Mouse (Mus musculus) large intestine, adult 2 months (tissue): ENCODE results near the gene Tmem150b. TPM values are rescaled to one million over a fixed set of nuclear protein-coding genes. Genes with fewer than 3 reads are reported as not detected.

Experiments used
- DNase-seq: peaks from one replicate; pipeline ENCODE4 v3.0.0-alpha.2; 2012; ENCODE audit warnings: low read depth, low spot score
- WGBS: fragments of 180-500 bp; shearing (Covaris S2); methylation state at CpG from one replicate; pipeline ENCODE4 v1.1.7; 2018; 5-methylcytosine and 5-hydroxymethylcytosine counted together
- polyA plus RNA-seq: library from polyadenylated mRNA; depleted of rRNA; stranded (reverse); fragments of >200 nt; gene quantifications from 2 replicates; pipeline ENCODE4 v1.2.3, GENCODE M21; 2012

The Tmem150b gene
- polyA plus RNA-seq, 1 experiment, result 84.0 TPM

DNA sequence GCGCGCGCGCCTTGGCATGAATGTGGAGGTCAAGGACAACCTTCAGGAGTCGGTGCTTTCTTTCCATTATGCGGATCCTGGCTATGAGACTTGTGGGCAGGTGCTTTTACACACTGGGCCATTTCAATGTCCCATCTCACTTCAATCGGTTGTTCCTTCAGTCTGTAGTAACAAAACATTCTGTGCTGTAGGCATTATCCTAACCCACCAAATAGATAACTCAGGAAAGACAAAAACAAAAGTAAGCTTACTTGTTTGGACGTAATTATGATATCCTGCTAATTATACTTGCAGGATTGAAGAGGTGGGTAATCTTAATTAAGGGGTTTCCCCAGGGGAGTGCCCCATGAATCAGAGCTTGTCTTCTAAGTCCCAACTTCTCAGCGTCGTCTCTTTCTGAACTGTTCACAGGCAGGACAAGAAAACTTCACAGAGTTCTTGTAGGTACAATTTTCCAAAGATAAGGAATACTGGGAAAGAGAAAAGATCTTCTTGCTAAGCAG is 14.0 kb upstream of the Tmem150b start:
- DNase-seq, result no peak
- WGBS, result 45% methylated on average over 10 of the region's 10 CpGs

DNA sequence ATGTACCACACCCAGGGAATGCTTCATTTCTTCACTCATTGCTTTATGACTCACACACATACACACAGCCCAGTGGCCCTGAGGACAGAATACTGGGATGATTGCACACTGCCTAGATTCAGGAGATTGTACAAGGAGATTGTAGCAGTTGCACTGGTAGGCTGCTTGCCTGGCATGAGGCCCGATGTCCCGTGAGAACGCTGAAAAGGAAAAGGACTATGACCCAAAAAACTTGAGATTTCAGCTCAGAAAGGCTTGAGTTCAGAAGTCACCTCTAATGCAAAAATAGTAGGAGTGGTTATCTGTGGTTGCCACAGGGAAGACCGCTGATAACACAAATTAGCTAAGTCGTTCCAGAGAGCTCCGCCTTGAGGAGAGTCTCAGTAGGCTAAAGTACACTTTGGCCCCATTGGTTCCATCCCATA is 7.9 kb upstream of the Tmem150b start:
- WGBS, result 25% methylated on average over 6 of the region's 6 CpGs
- DNase-seq, result no peak

- no peak for DNase-seq
- WGBS, result 83% methylated on average over 5 of the region's 5 CpGs
Observed at GRCm38 (mm10) chr7:4731090-4731489, 6.0 kb upstream of the Tmem150b start.

DNA sequence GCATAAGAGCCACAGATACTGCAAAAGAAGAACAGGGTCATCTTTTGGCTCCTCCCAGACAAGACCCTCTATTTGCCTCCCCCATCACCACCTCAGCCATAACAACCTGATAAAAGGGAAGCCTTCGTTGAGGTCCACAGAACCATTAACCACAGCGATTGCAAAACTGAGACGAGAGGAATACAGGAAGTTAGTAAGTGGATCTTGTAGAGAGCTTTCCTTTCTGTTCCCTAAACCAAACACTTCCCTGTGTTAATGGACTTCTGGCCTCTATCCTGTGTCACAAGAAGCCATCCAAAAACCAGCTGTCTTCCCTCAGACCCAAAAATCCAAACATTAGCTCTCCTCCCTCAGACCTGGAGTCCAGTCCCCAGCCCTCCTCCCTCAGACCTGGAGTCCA is 690 bp downstream of the Tmem150b start:
- WGBS, result 7% methylated on average over 3 of the region's 3 CpGs
- DNase-seq, result no peak

- WGBS, result 23% methylated on average over 12 of the region's 12 CpGs
- no peak for DNase-seq
Observed at GRCm38 (mm10) chr7:4723508-4723907, 1.5 kb downstream of the Tmem150b start.

- WGBS, result 87% methylated on average over 3 of the region's 3 CpGs
- DNase-seq, result no peak
Observed at GRCm38 (mm10) chr7:4719276-4719675, 5.8 kb downstream of the Tmem150b start.

GRCm38 (mm10) chr7:4716955-4717354 is 8.1 kb downstream of the Tmem150b start:
- no peak for DNase-seq
- 76% methylated on average over 6 of the region's 6 CpGs for WGBS

DNA sequence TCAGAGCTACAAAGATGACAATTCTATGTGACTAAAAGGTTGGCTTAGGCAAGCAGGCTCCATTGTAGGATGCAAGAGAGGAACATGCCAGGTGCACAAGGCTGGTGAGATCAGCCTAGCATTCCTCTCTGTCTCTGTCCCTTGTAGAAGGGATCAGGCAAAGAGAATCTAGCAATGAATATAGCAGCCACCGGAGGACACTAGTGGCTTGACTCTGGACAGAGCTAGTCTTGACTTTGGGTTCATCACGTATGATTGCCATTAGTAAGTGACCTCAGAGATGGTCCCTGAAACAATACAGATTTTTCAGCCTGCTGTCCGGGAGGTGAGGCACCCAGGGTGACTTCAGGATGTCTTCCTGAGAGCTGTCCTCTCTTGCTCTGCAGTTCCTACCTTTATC is 12.5 kb downstream of the Tmem150b start:
- 83% methylated on average over 3 of the region's 3 CpGs for WGBS

DNA sequence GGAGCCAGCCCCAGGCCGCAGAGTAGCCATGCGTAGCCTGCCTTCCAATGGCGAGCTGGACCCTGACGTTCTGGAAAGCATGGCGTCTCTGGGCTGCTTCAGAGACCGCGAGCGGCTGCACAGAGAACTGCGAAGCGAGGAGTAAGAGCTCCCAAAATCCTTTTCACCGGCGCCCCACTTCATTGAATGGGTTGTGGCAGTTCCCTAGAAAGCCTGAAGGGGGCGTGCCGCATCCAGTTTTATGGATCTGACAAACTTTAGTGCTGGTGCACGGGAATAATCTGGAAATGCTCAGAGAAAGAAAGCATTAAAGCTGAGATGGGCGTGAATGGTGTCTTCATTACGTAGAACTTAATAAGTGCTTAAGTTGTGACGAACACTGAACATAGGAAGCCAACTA is 20.0 kb downstream of the Tmem150b start:
- DNase-seq, result no peak

More for the DNA sequence above, 12.5 kb downstream of the Tmem150b start:
- no peak for DNase-seq

GRCm38 (mm10) chr7:4703195-4703594 is 21.9 kb downstream of the Tmem150b start:
- WGBS, result 77% methylated on average over 7 of the region's 7 CpGs
- no peak for DNase-seq

More for the DNA sequence above, 20.0 kb downstream of the Tmem150b start:
- WGBS, result 51% methylated on average over 18 of the region's 18 CpGs

DNA sequence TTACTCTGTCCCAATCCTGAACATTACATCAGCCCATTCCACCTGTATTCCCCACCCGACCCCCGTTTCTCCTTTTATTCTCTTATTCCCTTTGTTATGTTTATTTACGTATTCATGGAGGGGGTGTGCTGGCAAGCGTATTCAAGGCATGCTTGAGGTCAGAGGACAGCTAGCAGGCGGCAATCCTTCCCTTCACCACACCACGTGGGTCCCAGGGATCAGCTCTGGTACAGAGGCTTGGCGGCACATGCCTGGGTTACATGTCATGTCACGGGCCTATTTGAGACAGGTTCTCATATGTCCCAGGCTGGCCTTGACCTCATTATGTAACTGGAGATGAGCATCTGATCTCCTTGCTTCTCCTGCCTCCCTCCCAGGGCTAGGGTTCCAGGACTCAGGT is 22.7 kb downstream of the Tmem150b start:
- WGBS, result 57% methylated on average over 8 of the region's 8 CpGs

DNA sequence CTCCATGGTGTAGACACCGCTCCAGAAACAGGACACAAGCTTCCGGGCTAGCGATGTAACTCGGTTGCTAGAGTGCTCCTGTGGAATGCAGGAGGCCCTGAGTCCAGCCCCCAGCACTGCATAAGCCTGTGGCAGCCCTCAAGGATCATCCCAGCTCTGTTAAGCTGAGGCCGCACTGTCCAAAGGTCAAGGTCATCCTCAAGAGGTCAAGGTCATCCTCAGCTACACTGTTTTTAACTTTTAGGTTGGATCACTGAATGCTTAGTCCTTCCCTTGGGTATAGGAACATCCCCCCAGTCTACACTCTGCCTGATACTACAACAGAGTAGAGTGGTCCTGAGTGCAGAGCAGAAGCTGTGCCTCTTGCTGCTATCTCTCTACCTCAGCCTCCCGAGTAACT is 32.0 kb downstream of the Tmem150b start:
- 90% methylated on average over 6 of the region's 6 CpGs for WGBS
- no peak for DNase-seq

More for the DNA sequence above, 22.7 kb downstream of the Tmem150b start:
- DNase-seq, result no peak

DNA sequence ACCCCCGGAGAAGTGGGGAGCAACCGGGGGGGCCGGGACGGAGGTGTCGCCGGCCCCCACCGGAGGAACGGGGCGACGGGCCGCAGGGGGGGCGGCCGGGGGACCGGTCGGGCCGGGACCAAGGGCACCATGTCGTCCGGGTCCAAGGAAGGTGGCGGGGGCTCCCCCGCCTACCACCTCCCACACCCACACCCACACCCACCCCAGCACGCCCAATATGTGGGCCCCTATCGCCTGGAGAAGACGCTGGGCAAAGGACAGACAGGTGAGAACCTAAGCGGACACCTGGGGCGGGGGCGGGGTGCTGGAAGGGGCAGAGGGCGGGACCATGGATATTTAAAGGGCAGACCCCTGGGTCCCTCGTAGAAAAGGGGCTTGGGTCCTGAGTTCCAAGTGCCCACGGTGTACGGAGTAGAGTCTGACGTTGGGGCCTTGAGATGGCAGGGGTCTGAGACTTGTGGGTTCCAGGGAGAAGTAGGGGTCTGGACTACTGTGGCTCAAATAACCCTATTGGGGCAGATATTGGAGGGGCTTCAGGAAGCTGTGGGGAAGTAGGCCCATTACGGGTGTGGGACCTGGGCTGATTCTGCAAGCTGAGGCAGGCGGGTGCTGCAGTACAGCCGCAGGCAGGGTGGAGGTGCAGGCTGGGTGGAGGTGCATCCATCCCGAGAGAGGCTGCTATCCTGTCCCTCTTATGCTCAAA is 33.9 kb downstream of the Tmem150b start:
- DNase-seq, result no peak
- 17% methylated on average over 28 of the region's 35 CpGs for WGBS

GRCm38 (mm10) chr7:4690387-4690786 is 34.7 kb downstream of the Tmem150b start, which contains the start of gene Brsk1:
Brsk1 (plus strand) TSS chr7:4690604.
- 2% methylated on average over 13 of the region's 18 CpGs for WGBS
- no peak for DNase-seq

GRCm38 (mm10) chr7:4684632-4685417 is 40.2 kb downstream of the Tmem150b start, which contains the start of gene Hspbp1:
Hspbp1 (minus strand) TSS chr7:4685068.
- WGBS, result under 1% methylated on average over 32 of the region's 32 CpGs
- peak; percentile 99 for DNase-seq

DNA sequence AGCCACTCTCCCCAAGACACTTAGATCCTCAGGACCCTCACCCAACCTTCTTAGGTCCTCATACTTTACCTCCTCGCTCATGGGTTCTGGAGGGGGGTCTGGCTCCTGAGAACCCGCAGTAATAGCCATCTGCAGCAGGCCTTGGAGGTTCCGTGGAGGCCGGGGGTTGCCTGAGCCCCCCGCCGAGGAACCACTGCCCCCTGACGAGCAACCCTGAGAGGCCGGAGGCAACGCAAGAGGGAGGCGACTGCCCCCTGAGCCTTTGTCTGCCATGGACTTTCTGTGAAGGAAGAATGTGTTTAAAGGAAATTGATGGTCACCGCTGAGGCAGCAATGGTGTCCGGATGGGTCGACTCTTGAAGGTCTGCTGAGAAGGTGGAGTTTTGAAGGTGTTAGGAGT is 40.8 kb downstream of the Tmem150b start:
- 4% methylated on average over 13 of the region's 13 CpGs for WGBS
- DNase-seq, result no peak

DNA sequence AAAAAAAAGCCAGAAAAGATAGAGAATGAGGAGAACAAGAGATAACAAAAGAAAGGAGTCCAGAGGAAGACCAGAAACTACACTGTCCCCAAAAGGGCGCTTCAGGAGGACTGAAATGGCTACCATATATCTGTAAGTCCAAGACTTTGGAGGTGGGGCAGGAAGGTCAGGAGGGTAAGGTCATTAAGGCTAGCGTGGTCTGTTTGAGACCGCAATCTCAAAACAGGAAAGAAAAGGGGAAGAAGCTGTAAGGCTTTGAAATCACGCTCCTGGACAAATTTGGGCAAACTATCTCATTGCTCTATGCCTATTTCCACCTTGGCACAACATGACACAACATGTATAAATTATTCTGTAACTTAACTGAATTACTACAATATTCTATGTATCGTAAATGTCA is 41.7 kb downstream of the Tmem150b start:
- 84% methylated on average over 5 of the region's 5 CpGs for WGBS

GRCm38 (mm10) chr7:4675200-4675599 is 49.8 kb downstream of the Tmem150b start:
- no peak for DNase-seq

More for the DNA sequence above, 41.7 kb downstream of the Tmem150b start:
- DNase-seq, result no peak

DNA sequence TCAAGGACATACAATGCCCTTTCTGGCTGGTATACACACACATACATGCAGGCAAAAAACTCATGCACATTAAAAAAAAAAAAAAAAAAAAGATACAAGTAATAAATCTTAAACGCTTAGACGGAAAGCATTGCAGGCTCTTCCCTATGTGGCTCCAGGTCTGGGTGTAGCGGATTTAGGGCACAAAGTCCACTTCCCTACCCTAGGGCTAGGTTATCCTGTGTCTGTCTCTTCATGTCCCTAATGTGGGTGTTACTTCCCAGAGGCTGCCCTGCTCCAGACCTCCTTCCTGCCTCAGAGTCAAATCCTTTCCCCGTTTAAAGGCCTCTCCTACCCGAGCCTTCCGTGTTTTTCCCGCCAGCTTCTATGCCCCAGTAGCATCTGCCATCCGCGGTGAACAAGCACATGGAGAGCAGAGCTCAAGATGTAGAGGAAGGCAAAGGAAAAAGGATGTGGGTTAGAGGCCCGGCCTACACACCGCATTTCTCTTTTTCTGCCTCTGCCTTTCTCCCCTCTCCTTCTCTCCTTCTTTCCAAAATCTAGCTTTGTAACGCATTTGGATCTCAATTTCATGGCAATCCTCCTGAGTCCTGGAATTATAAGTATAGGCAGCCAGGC is 50.8 kb downstream of the Tmem150b start:
- 57% methylated on average over 12 of the region's 12 CpGs for WGBS
- DNase-seq, result no peak

More at GRCm38 (mm10) chr7:4675200-4675599, 49.8 kb downstream of the Tmem150b start:
- WGBS, result 73% methylated on average over 7 of the region's 7 CpGs

GRCm38 (mm10) chr7:4671956-4672355 is 53.1 kb downstream of the Tmem150b start:
- 54% methylated on average over 4 of the region's 4 CpGs for WGBS
- no peak for DNase-seq
